Mouse (Mus musculus) ES-E14 (cell line): ENCODE measurements at regions not wholly inside any gene's neighbourhood (a gene's known extent, or its start where the extent isn't known, plus 50 kb on each side); places are given as distances from the start of the nearest gene placed in this dataset.

Experiments
- HCFC1 ChIP-seq: IDR thresholded peaks from 2 replicates; pipeline ENCODE4 v1.6.1; 2012; ENCODE audit warnings: low read length, inconsistent platforms, borderline replicate concordance; ENCODE audit not compliant: insufficient read depth
- MAFK ChIP-seq: IDR thresholded peaks from 2 replicates; pipeline ENCODE4 v1.6.1; 2014; ENCODE audit warnings: mild to moderate bottlenecking, low read depth, low read length, inconsistent platforms; ENCODE audit not compliant: insufficient read depth
- ZC3H11A ChIP-seq: IDR thresholded peaks from 2 replicates; pipeline ENCODE4 v1.6.1; 2012; ENCODE audit warnings: low read depth, mild to moderate bottlenecking, inconsistent platforms, low read length, borderline replicate concordance

DNA sequence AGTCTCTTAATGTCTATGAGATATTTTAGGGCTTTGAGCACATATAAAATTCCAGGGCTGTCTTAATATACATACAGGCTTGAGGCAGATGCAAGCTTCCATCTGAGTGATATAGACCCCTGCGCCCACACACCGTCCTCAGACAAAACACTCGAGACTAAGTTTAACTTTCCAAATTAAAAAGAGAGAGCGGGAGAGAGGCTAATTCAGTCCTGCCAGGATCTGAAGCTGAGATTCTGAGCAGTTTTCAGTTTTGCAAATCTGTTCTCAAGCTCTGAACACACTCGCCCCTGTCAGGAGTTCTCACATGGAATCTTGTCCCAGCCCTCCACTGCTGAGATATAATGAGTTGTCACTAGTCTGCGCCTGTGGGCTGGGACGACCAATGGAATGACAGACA is 130.0 kb upstream of the Sox5 start:
- no peak for TF ChIP-seq MAFK
- no peak for TF ChIP-seq ZC3H11A
- TF ChIP-seq HCFC1 = no peak
